Mouse (Mus musculus) kidney, postnatal 0 days (tissue): Measurements from ENCODE around the gene Cacng7. TPM values are rescaled to one million over a fixed set of nuclear protein-coding genes. Genes with fewer than 3 reads are reported as not detected.

Experiments
- ATAC-seq: fragments of 200-750 bp; cut with Nextera tagmentation; replicated peaks from 2 replicates; pipeline ENCODE4 v1.8.0; 2017; ENCODE audit warnings: low read depth, moderate number of reproducible peaks, moderate TSS enrichment, moderate library complexity; ENCODE audit not compliant: low FRiP score
- DNase-seq: peaks from one replicate; pipeline ENCODE4 v3.0.0-alpha.2; 2016; ENCODE audit warnings: low spot score
- H3K27ac ChIP-seq: fragments of 300-500 bp; sonication (generic); 2 replicates; pipeline ENCODE4 v1.5.1; 2014; ENCODE audit warnings: mild to moderate bottlenecking
- H3K27me3 ChIP-seq: fragments of 300-500 bp; sonication (generic); 2 replicates; pipeline ENCODE4 v1.6.1; 2014; ENCODE audit warnings: low read length, mixed read lengths; ENCODE audit not compliant: insufficient read depth
- H3K36me3 ChIP-seq: fragments of 300-500 bp; sonication (generic); 2 replicates; pipeline ENCODE4 v1.6.1; 2014; ENCODE audit warnings: low read length, mixed read lengths; ENCODE audit not compliant: insufficient read depth
- H3K4me1 ChIP-seq: fragments of 300-500 bp; sonication (generic); replicated peaks from 2 replicates; pipeline ENCODE4 v1.6.1; 2014; ENCODE audit warnings: antibody characterized with exemption, low read length, mixed read lengths; ENCODE audit not compliant: insufficient read depth
- H3K4me2 ChIP-seq: fragments of 300-500 bp; sonication (generic); 2 replicates; pipeline ENCODE4 v1.6.1; 2014; ENCODE audit warnings: mild to moderate bottlenecking, low read length, moderate library complexity, mixed read lengths
- H3K4me3 ChIP-seq: fragments of 300-500 bp; sonication (generic); replicated peaks from 2 replicates; pipeline ENCODE4 v1.5.1; 2014; ENCODE audit warnings: low read depth, low read length
- H3K9ac ChIP-seq: fragments of 300-500 bp; sonication (generic); 2 replicates; pipeline ENCODE4 v1.6.1; 2014; ENCODE audit warnings: low read depth, low read length
- H3K9me3 ChIP-seq: fragments of 300-500 bp; sonication (generic); replicated peaks from 2 replicates; pipeline ENCODE4 v1.6.1; 2016; ENCODE audit warnings: low read length, inconsistent platforms, mixed read lengths
- CTCF ChIP-seq: IDR thresholded peaks from 2 replicates; pipeline ENCODE4 v1.5.1; 2016; ENCODE audit warnings: antibody characterized with exemption, low read depth, mild to moderate bottlenecking, moderate library complexity
- WGBS: fragments of 180-500 bp; shearing (Covaris S2); extraction: QIAGEN DNeasy Blood & Tissue Kit; methylation state at CpG from one replicate; pipeline ENCODE4 v1.1.7; 2014; 5-methylcytosine and 5-hydroxymethylcytosine counted together
- polyA plus RNA-seq: library from polyadenylated mRNA; unstranded; fragments of >200 nt; fragmentation: Nextera tagmentation; extraction: Ambion mirVana; gene quantifications from 2 replicates; pipeline ENCODE4 v1.2.1, GENCODE M21; 2015

Cacng7 gene
- polyA plus RNA-seq = 0.64 and 0.83 TPM in 2 replicates

DNA sequence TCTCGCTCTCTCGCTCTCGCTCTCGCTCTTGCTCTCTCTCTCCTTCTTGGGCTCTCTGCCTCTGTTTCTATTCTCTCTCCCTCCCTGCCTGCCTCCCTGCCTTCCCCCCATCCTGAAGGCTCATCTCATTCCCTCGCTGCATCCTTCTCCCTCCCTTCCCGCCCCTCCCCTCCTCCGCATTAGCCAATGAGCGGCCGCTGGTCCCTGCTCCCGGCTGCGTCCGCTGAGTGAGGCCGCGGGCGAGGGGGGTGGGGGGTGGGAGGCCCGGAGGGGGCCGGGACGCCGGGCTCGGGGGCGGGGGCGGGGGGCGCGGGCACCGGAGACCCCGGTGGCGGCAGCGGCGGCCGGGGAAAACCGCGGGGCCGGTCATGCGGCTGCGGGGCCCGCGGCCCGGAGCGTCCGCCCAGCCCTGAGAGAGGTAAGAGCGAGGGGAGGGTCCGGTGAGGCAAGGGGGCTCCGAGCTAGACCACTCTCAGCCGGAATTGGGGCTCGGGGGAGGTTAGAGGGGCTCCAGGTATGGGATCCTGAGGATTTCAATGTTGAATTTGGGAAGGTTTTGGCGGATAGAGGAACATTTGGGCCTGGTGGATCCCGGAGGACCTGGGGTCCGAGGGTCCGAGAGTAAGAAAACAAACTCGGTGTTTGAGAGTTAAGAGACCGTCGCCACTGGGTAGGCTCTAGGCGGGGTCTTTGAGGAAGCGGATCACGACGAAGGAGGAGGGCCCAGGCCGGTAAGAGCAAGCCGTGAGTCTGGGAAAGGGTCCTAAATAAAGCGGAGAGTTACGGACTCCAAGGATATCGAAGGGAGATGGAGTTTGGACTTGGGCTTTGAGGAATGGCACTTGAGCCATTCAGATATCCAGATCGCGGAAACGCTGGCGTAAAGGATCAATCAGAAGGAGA lies at the start of gene Cacng7:
Gene Cacng7 (plus strand): TSS at position 337 of the 903 bp plus-strand sequence.
- Histone ChIP-seq H3K36me3 (no peaks in the 10 kb centered on the region), H3K4me3 (peak within 1 kb of the TSS; percentile 54), H3K4me2 (peak within 1 kb of the TSS; percentile 74), H3K27me3 (0 out of 2 replicates have a peak, but pooled peaks cover 3% of the 10 kb centered on the region), H3K27ac (peak within 1 kb of the TSS; percentile 13; the same call in 1 of the 2 replicates), H3K9me3 (no peaks in the 10 kb centered on the region), H3K9ac (peak within 1 kb of the TSS; percentile 58), H3K4me1 (0 out of 2 replicates have a peak, but pooled peaks cover 8% of the 10 kb centered on the region)
- ATAC-seq (0 out of 2 replicates have a peak, but pooled peaks have one; percentile 34), DNase-seq (peak; percentile 61)
- no peak for TF ChIP-seq CTCF
- under 1% methylated on average over 64 of the region's 65 CpGs for WGBS

GRCm38 (mm10) chr7:3283081-3283875 lies 49.5 kb upstream of the Cacng7 start:
- no peak overlapping the region for H3K9ac ChIP-seq
- 86% methylated on average over 11 of the region's 11 CpGs for WGBS
- TF ChIP-seq CTCF = no peak

GRCm38 (mm10) chr7:3284604-3285003 lies 48.2 kb upstream of the Cacng7 start:
- DNase-seq = no peak
- Histone ChIP-seq H3K4me1 (no peaks in the 10 kb centered on the region), H3K9ac (no peak overlapping the region), H3K27me3 (no peaks in the 10 kb centered on the region), H3K36me3 (no peaks in the 10 kb centered on the region), H3K9me3 (no peaks in the 10 kb centered on the region), H3K4me3 (no peak overlapping the region), H3K27ac (no peak overlapping the region), H3K4me2 (no peak overlapping the region)
- TF ChIP-seq CTCF = no peak
- 85% methylated on average over 10 of the region's 10 CpGs for WGBS
- ATAC-seq = no peak

More at GRCm38 (mm10) chr7:3283081-3283875, 49.5 kb upstream of the Cacng7 start:
- no peak for DNase-seq
- no peaks in the 10 kb centered on the region for H3K27me3 ChIP-seq
- no peak overlapping the region for H3K27ac ChIP-seq
- no peak overlapping the region for H3K4me3 ChIP-seq
- H3K4me2 ChIP-seq = no peak overlapping the region
- H3K36me3 ChIP-seq = no peaks in the 10 kb centered on the region
- H3K9me3 ChIP-seq = no peaks in the 10 kb centered on the region
- no peak for ATAC-seq
- H3K4me1 ChIP-seq = no peaks in the 10 kb centered on the region

DNA sequence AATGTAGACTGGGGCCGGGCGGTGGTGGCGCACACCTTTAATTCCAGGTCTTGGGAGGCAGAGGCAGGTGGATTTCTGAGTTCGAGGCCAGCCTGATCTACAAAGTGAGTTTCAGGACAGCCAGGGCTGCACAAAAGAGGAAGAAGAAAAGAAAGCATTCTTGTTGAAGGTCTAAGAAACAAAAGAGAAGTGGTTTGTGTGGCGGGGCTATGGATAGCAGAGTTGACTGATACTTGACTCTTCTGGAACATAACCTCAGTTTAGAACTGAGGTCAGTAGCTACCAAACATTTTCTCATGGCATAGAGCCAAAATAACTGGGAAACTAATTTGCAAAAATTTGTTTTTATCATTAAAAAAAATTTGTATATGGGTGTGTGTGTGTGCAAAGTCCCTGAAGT lies 46.7 kb upstream of the Cacng7 start:
- Histone ChIP-seq H3K27me3 (no peaks in the 10 kb centered on the region), H3K9me3 (no peaks in the 10 kb centered on the region), H3K9ac (no peak overlapping the region), H3K4me2 (no peak overlapping the region), H3K4me3 (no peak overlapping the region), H3K4me1 (no peaks in the 10 kb centered on the region), H3K36me3 (no peaks in the 10 kb centered on the region), H3K27ac (no peak overlapping the region)
- DNase-seq (no peak), ATAC-seq (no peak)
- 88% methylated on average over 5 of the region's 5 CpGs for WGBS
- TF ChIP-seq CTCF = no peak

GRCm38 (mm10) chr7:3287186-3287585 lies 45.6 kb upstream of the Cacng7 start:
- Histone ChIP-seq H3K9me3 (no peaks in the 10 kb centered on the region), H3K9ac (no peak overlapping the region), H3K4me3 (no peak overlapping the region), H3K4me1 (no peaks in the 10 kb centered on the region), H3K27ac (no peak overlapping the region), H3K36me3 (no peaks in the 10 kb centered on the region), H3K4me2 (no peak overlapping the region), H3K27me3 (no peaks in the 10 kb centered on the region)
- ATAC-seq = no peak
- no peak for DNase-seq
- WGBS = 68% methylated on average over 7 of the region's 7 CpGs
- no peak for TF ChIP-seq CTCF
